Mouse (Mus musculus) liver, adult (tissue): ENCODE measurements at regions not wholly inside any gene's neighbourhood (a gene's known extent, or its start where the extent isn't known, plus 50 kb on each side); places are given as distances from the start of the nearest gene placed in this dataset.

Experiments used
- GATA4 ChIP-seq: IDR thresholded peaks from 2 replicates; pipeline ENCODE4 v1.6.1; 2014; ENCODE audit warnings: mild to moderate bottlenecking, low read length; ENCODE audit not compliant: insufficient replicate concordance

DNA sequence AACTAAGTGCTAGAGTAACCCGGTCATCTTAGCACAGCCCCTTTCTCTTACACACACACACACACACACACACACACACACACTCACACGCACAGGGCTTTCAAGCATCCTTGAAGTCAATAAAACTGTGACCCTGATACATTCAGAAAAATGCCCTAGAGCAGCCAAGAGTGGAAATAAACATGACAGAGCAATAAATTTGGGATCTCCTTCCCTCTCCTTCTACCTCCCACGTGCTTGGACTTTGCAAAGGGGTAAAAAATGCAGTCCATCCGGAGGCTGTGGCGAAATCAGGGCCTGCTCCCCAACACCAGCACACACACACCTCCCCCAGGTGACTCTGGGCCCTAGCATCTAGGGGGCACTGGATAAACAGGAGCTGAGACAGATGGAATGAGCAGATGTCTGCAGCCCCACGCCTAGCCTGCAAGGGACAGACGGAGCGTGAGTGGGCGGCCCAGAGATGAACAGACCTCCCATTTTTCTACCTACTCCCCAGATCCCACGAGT, 71.3 kb upstream of the Jarid2 start:
- TF ChIP-seq GATA4 = no peak

DNA sequence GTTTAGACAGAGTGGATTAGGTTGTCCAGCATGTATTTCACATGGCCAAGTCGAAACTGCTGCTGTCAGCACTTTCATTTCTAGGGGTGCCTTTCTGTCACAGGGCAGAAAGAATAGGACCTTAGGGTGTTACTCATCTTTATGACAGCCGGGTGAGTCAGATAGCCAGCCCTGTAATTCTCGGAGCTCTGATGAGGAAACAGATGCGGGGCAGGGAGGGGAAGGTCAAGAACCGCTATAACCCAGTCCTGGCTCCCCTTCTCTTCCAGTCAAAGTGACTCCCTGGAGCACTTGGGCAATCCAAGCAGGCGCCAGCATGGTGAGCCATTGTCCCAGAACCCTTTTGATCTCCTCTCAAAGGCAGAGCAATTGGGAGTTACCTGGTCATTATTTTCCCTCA, 69.4 kb upstream of the Jarid2 start:
- TF ChIP-seq GATA4 = no peak

DNA sequence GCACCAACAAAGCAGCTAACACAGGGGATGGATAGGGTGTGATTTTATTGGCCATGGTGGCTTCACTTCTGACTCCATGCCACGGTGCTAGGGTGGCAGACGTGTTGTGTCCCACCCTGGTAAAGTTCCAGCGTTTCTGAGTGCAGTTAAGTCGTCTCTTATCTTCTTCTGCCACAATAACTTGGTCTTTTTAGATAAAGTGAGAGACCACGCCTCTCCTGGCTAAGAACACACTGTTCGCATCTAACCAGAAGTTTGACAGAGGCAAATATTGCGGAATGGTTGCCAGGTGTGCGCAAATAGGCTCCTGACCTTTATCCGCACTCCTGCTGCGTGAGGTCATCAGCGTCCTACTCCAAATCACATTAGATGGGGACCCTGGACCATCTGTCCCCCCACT, 66.2 kb upstream of the Jarid2 start:
- TF ChIP-seq GATA4 = no peak

DNA sequence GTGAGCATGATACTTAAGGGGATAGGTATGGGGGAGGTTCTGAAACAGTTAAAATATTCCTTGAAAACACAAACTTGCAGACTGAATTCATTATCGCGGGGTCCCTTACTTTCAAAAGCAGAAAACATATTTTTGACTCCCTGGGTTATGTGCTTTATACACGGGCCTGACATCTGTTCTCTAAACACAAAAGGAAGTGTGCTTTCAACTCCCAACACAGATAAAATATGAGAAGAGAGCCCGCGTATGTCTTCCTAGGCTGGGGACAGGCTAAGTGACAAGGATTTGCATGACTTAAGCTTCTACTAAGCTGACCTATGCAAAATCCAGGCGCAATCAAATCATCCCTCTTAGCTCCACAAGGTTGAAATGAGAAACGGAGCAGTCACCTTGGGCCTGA, 65.5 kb upstream of the Jarid2 start:
- TF ChIP-seq GATA4 = no peak

DNA sequence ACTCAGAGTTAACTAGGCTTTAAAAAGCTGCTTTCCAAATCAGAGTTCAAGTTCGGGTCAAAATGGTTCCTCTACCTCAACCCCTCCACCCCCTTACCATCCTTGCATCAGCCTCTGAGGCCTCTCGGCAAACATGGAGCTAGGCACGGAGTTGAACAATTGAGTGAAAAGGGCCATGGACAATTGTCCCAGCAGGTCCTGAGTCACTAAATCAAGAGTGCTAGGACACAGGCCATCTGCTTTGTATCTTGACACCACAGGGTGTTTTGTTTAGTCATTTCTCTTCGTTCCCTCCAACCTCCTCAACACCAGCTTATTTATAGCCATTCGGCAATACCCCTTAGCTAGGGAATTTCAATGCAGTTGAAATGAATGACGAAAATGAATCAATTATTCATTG, 59.5 kb upstream of the Jarid2 start:
- TF ChIP-seq GATA4 = no peak

DNA sequence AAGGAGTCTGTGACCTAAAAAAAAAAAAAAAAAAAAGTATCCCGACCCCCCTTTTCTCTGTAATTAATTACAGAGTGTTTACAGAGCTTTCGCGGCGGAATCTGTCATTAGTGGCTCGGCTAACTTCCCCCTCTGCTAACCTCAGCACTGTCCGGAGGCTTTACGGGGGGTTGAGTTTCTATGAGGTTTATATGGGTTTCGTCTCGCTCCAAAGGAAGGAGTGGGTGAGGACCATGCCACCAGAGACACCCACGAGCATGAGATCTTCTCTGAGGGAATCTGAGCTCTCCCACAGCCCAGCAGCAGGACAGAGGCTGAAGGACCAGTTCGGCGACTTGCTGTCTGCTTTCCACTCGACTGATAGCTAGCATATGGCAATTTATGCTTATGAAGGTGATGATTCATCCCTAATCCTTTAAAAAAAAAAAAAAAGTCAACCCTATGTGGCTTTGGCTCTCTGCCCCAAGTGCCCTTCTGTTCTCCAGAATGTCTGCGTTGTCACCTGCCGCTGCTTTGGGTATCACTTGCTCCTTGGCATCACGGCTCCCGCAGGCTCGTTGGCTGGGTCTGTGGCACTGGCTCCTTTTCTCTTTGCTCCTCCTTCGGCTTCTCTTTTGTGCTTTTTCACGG, 55.8 kb upstream of the Jarid2 start:
- TF ChIP-seq GATA4 = no peak

DNA sequence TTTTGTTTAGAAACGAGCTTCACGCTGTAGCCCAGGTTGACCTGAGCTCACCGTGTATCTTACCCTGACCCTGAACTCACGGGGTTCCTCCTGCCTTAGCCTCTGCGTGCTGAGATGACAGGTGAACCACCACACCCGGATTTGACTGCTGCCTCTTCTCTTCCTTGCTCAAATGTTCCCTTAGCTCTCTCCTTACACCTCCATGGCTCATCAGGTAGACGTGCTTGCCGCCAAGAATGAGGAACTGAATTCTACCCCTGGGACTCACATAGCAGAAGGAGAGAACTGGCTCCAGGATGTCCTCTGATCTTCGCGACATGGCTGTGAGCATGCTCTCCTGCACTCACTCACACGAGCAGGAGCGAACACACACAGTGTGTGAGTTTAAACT, 55.3 kb upstream of the Jarid2 start:
- no peak for TF ChIP-seq GATA4

DNA sequence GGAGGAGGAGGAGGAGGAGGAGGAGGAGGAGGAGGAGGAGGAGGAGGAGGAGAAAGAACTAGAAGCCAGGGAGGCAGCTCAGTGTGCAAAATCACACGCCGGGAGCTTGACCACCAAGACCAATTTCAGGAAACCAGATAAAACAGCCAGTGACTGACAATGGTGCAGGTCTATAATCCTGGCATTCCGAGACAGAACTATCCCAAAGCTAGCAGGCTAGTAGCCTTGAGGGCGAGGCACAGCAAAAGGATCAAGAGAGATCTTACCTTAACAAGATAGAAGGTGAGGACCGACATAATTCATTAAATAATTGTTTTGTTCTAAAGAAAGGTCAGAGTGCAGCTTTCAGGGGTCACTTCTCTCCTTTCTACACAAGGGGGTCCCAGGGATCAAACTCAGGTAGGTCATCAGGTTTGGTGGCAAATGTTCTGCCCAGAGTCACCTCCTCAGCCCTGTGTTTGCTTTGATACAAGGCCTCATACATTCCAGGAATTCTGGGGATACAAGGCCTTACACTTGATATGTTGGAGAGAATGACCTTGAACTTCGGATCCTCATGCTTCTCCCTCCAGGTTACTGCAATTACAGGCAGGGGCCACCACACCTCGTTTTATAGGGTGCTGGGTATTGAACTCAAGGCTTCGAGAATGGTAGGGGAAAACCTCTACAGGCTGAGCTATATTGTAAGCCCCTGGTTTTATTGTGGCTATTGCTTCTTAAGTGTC, 54.2 kb upstream of the Jarid2 start:
- no peak for TF ChIP-seq GATA4

DNA sequence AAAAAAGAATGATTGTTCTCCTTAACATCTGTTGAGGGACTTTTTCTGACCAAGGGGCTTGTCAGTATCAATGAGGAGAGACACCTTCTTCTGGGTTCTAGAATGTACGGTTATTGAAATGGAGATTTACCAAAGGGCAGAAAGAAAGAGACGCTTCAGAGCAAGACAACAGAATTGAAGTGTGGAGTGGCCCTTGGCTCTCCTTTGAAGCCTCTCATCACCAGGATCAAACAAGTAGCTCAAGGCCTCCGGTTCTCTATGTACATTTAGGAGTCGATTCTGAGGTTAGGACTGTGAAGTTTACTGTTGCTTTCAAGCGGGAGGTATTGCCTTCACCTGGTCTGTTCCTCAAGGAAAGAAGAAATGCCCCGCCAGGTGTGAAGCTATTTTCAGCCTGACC, 53.2 kb upstream of the Jarid2 start:
- no peak for TF ChIP-seq GATA4

DNA sequence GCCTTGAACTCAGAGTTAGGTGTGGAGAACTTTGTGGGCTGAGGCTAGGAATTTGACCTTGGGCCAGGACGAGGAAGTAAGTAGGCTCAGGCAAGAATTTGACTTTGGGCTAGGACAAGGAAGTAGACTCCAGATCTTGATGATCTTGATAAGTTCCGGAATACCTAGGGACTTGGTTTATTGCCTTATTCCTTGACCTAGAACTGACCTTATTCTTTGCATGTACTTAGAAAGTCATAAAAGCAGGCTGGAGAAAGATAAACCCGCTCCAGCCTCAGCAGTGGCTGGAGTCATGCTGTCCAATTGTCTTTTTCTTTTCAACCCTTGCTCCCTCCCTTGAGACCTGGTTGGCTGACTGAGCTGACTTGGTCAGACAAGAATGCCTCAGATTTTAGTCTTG, 51.2 kb upstream of the Jarid2 start:
- TF ChIP-seq GATA4 = no peak
